ENCODE assay signal across 8 mouse cellular contexts in genomic region chr12:102705216-102705871, GRCm38 (mm10). TPM values are rescaled to one million over a fixed set of nuclear protein-coding genes. Genes with fewer than 3 reads are reported as not detected.
DNase-seq lines count a peak whose midpoint lies in the region; ATAC-seq and TF ChIP-seq lines count a peak whose summit lies in the region.

No protein-coding gene starts in this region.

- peak overlapping the region; percentile 74 for H3K4me3 ChIP-seq in embryonic facial prominence, embryonic 13.5 days
- peak overlapping the region; percentile 75 for H3K4me3 ChIP-seq in limb, embryonic 14.5 days (replicated peaks; ENCODE audit: low read length)
- H3K4me3 ChIP-seq in midbrain, embryonic 16.5 days (ENCODE audit: low read depth, low read length), result peak overlapping the region; percentile 63
- peak overlapping the region; percentile 76 for H3K4me3 ChIP-seq in spleen, adult 2 months (ENCODE audit: extremely low read depth, insufficient read depth, insufficient read length)

- DNase-seq in 3134 (ENCODE audit: extremely low read depth, insufficient read length, low spot score), result peak; percentile 84
- peak; percentile 89 to 94 for DNase-seq in adrenal gland, postnatal 36 days
- DNase-seq in heart, adult 8-10 months (ENCODE audit: low spot score), result peak; percentile 63
- peak; percentile 85 for DNase-seq in kidney, adult 9 months
- DNase-seq in limb, embryonic 14.5 days (ENCODE audit: low spot score), result peak; percentile 76
- peak; percentile 68 to 84 for DNase-seq in spleen, adult 2 months (ENCODE audit: low read depth in 1 of 2, low spot score in 2 of 2)

- WGBS in embryonic facial prominence, embryonic 13.5 days, result 2% methylated on average over 44 of the region's 45 CpGs
- 3% methylated on average over 34 of the region's 45 CpGs for WGBS in limb, embryonic 14.5 days
- WGBS in midbrain, embryonic 16.5 days, result 1% methylated on average over 26 of the region's 45 CpGs
- WGBS in spleen, adult 2 months, result 3% methylated on average over 44 of the region's 45 CpGs

- no peaks in the 10 kb centered on the region for H3K36me3 ChIP-seq in embryonic facial prominence, embryonic 13.5 days
- H3K36me3 ChIP-seq in limb, embryonic 14.5 days (ENCODE audit: control insufficient read depth, insufficient read depth, low read length), result no peaks in the 10 kb centered on the region
- no peaks in the 10 kb centered on the region for H3K36me3 ChIP-seq in midbrain, embryonic 16.5 days (ENCODE audit: control insufficient read depth, insufficient read depth, low read length)
- no peaks in the 10 kb centered on the region for H3K36me3 ChIP-seq in spleen, adult 2 months (ENCODE audit: control insufficient read depth, insufficient read depth, low read length)

- 0 out of 2 replicates have a peak, but pooled peaks cover 2% of the 10 kb centered on the region for H3K27me3 ChIP-seq in embryonic facial prominence, embryonic 13.5 days
- no peaks in the 10 kb centered on the region for H3K27me3 ChIP-seq in limb, embryonic 14.5 days (ENCODE audit: control insufficient read depth, insufficient read depth, low read length)
- H3K27me3 ChIP-seq in midbrain, embryonic 16.5 days (ENCODE audit: control insufficient read depth, insufficient read depth, low read depth, low read length), result no peaks in the 10 kb centered on the region
- no peaks in the 10 kb centered on the region for H3K27me3 ChIP-seq in spleen, adult 2 months (ENCODE audit: control insufficient read depth, insufficient read depth, low read length)

- no peaks in the 10 kb centered on the region for H3K9me3 ChIP-seq in embryonic facial prominence, embryonic 13.5 days
- H3K9me3 ChIP-seq in limb, embryonic 14.5 days (ENCODE audit: control insufficient read depth, low read length), result no peaks in the 10 kb centered on the region
- no peaks in the 10 kb centered on the region for H3K9me3 ChIP-seq in midbrain, embryonic 16.5 days (replicated peaks; ENCODE audit: control insufficient read depth, low read length, poor library complexity, severe bottlenecking)

- H3K9ac ChIP-seq in embryonic facial prominence, embryonic 13.5 days, result peak overlapping the region; percentile 82
- peak overlapping the region; percentile 87 for H3K9ac ChIP-seq in limb, embryonic 14.5 days (ENCODE audit: low read depth, low read length, severe bottlenecking)
- H3K9ac ChIP-seq in midbrain, embryonic 16.5 days (ENCODE audit: low read depth, low read length), result peak overlapping the region; percentile 78

- 0 out of 2 replicates have a peak, but pooled peaks have one; percentile 12 for TF ChIP-seq POLR2A in limb, embryonic 14.5 days (IDR thresholded peaks at IDR 0.05; ENCODE audit: borderline replicate concordance, extremely low read depth, insufficient read depth, insufficient read length)
- TF ChIP-seq POLR2A in spleen, adult 2 months (IDR thresholded peaks at IDR 0.05; ENCODE audit: low read depth, low read length), result no peak

- TF ChIP-seq CTCF in spleen, adult 2 months (IDR thresholded peaks at IDR 0.05; ENCODE audit: extremely low read depth, insufficient read depth, insufficient read length, insufficient replicate concordance), result peak; percentile 83

- ATAC-seq in embryonic facial prominence, embryonic 13.5 days (ENCODE audit: insufficient number of reproducible peaks, insufficient read depth, low FRiP score, low TSS enrichment, low read depth), result peak; percentile 66
- ATAC-seq in limb, embryonic 14.5 days (ENCODE audit: low FRiP score, low read depth), result peak; percentile 77
- peak; percentile 79 for ATAC-seq in midbrain, embryonic 16.5 days

- H3K4me1 ChIP-seq in embryonic facial prominence, embryonic 13.5 days, result peaks cover 36% of the 10 kb centered on the region
- peaks cover 23% of the 10 kb centered on the region for H3K4me1 ChIP-seq in limb, embryonic 14.5 days (ENCODE audit: control insufficient read depth, insufficient read depth, low read length)
- H3K4me1 ChIP-seq in midbrain, embryonic 16.5 days (ENCODE audit: control insufficient read depth, insufficient read depth, low read length), result peaks cover 28% of the 10 kb centered on the region
- H3K4me1 ChIP-seq in spleen, adult 2 months (ENCODE audit: control insufficient read depth, insufficient read depth, insufficient read length), result peaks cover 12% of the 10 kb centered on the region; the same call in 1 of the 2 replicates

- H3K27ac ChIP-seq in embryonic facial prominence, embryonic 13.5 days, result peak overlapping the region; percentile 85
- peak overlapping the region; percentile 70; the same call in 1 of the 2 replicates for H3K27ac ChIP-seq in limb, embryonic 14.5 days (replicated peaks; ENCODE audit: low read depth, low read length)
- peak overlapping the region; percentile 89 for H3K27ac ChIP-seq in midbrain, embryonic 16.5 days (ENCODE audit: low read length)
- H3K27ac ChIP-seq in spleen, adult 2 months (ENCODE audit: insufficient read depth, low read length), result peak overlapping the region; percentile 87

- H3K4me2 ChIP-seq in embryonic facial prominence, embryonic 13.5 days, result peak overlapping the region; percentile 72
- peak overlapping the region; percentile 94 for H3K4me2 ChIP-seq in limb, embryonic 14.5 days (replicated peaks; ENCODE audit: low read depth, low read length, severe bottlenecking)
- peak overlapping the region; percentile 64 for H3K4me2 ChIP-seq in midbrain, embryonic 16.5 days (ENCODE audit: low read length)

RNA-seq across cellular contexts. Expression of gene Itpk1, which starts 0.6 kb away (rescaled TPM):
- 100 to 1,000 TPM in 1 of 2 experiments, 10 to 100 TPM in 1; 45.7 to 114 TPM for total RNA-seq in adrenal gland, postnatal 36 days (2021)
- polyA plus RNA-seq in embryonic facial prominence, embryonic 13.5 days (2015; fragmentation: Nextera tagmentation; extraction: Ambion mirVana), result 10.4 and 10.8 TPM in 2 replicates
- 1 to 10 TPM; 6.9 to 8.0 (median 7.6) TPM for total RNA-seq in heart, adult 8-10 months (2022)
- polyA plus RNA-seq in limb, embryonic 14.5 days (2012; rRNA removed), result 10.3 and 12.3 TPM in 2 replicates
- polyA plus RNA-seq in limb, embryonic 14.5 days (2014; fragmentation: Nextera tagmentation; extraction: Ambion mirVana), result 8.3 and 9.1 TPM in 2 replicates
- 35.8 and 39.3 TPM in 2 replicates for polyA plus RNA-seq in midbrain, embryonic 16.5 days (2015; fragmentation: Nextera tagmentation; extraction: Ambion mirVana)
- 21.1 and 22.2 TPM in 2 replicates for polyA plus RNA-seq in spleen, adult 2 months (2012; rRNA removed)

RNA-seq across cellular contexts. Expression of gene Moap1, which starts 38.1 kb away (rescaled TPM):
- total RNA-seq in adrenal gland, postnatal 36 days (2021), result 10 to 100 TPM in 1 of 2 experiments, 1 to 10 TPM in 1; 7.7 to 15.3 TPM
- 25.5 and 25.7 TPM in 2 replicates for polyA plus RNA-seq in embryonic facial prominence, embryonic 13.5 days (2015; fragmentation: Nextera tagmentation; extraction: Ambion mirVana)
- 1 to 10 TPM; 5.9 to 7.3 (median 6.6) TPM for total RNA-seq in heart, adult 8-10 months (2022)
- polyA plus RNA-seq in limb, embryonic 14.5 days (2012; rRNA removed), result 1.9 and 2.2 TPM in 2 replicates
- 17.6 and 21.9 TPM in 2 replicates for polyA plus RNA-seq in limb, embryonic 14.5 days (2014; fragmentation: Nextera tagmentation; extraction: Ambion mirVana)
- polyA plus RNA-seq in midbrain, embryonic 16.5 days (2015; fragmentation: Nextera tagmentation; extraction: Ambion mirVana), result 76.2 and 78.4 TPM in 2 replicates
- polyA plus RNA-seq in spleen, adult 2 months (2012; rRNA removed), result 0.32 and 0.40 TPM in 2 replicates

RNA-seq across cellular contexts. Expression of gene Tmem251, which starts 38.2 kb away (rescaled TPM):
- total RNA-seq in adrenal gland, postnatal 36 days (2021), result 10 to 100 TPM in 1 of 2 experiments, 1 to 10 TPM in 1; 7.0 to 10.8 TPM
- polyA plus RNA-seq in embryonic facial prominence, embryonic 13.5 days (2015; fragmentation: Nextera tagmentation; extraction: Ambion mirVana), result 9.7 and 10.9 TPM in 2 replicates
- total RNA-seq in heart, adult 8-10 months (2022), result 1 to 10 TPM; 3.5 to 4.7 (median 4.4) TPM
- 3.4 and 3.6 TPM in 2 replicates for polyA plus RNA-seq in limb, embryonic 14.5 days (2012; rRNA removed)
- polyA plus RNA-seq in limb, embryonic 14.5 days (2014; fragmentation: Nextera tagmentation; extraction: Ambion mirVana), result 10.9 and 11.2 TPM in 2 replicates
- 10.8 and 11.3 TPM in 2 replicates for polyA plus RNA-seq in midbrain, embryonic 16.5 days (2015; fragmentation: Nextera tagmentation; extraction: Ambion mirVana)
- polyA plus RNA-seq in spleen, adult 2 months (2012; rRNA removed), result 1.8 and 2.6 TPM in 2 replicates

RNA-seq across cellular contexts. Expression of gene Gm28051, which starts 52.2 kb away (rescaled TPM):
- not detected for total RNA-seq in adrenal gland, postnatal 36 days (2021)
- not detected in 2 replicates for polyA plus RNA-seq in embryonic facial prominence, embryonic 13.5 days (2015; fragmentation: Nextera tagmentation; extraction: Ambion mirVana)
- not detected for total RNA-seq in heart, adult 8-10 months (2022)
- polyA plus RNA-seq in limb, embryonic 14.5 days (2012; rRNA removed), result not detected in 2 replicates
- polyA plus RNA-seq in limb, embryonic 14.5 days (2014; fragmentation: Nextera tagmentation; extraction: Ambion mirVana), result not detected in 2 replicates
- not detected in 2 replicates for polyA plus RNA-seq in midbrain, embryonic 16.5 days (2015; fragmentation: Nextera tagmentation; extraction: Ambion mirVana)
- polyA plus RNA-seq in spleen, adult 2 months (2012; rRNA removed), result not detected in 2 replicates

RNA-seq across cellular contexts. Expression of gene Gon7, which starts 52.3 kb away (rescaled TPM):
- 10 to 100 TPM; 15.5 to 15.8 TPM for total RNA-seq in adrenal gland, postnatal 36 days (2021)
- polyA plus RNA-seq in embryonic facial prominence, embryonic 13.5 days (2015; fragmentation: Nextera tagmentation; extraction: Ambion mirVana), result 36.0 and 38.9 TPM in 2 replicates
- 10 to 100 TPM in 3 of 4 experiments, 1 to 10 TPM in 1; 9.4 to 14.2 (median 10.9) TPM for total RNA-seq in heart, adult 8-10 months (2022)
- 11.0 and 16.9 TPM in 2 replicates for polyA plus RNA-seq in limb, embryonic 14.5 days (2012; rRNA removed)
- polyA plus RNA-seq in limb, embryonic 14.5 days (2014; fragmentation: Nextera tagmentation; extraction: Ambion mirVana), result 17.7 and 21.7 TPM in 2 replicates
- polyA plus RNA-seq in midbrain, embryonic 16.5 days (2015; fragmentation: Nextera tagmentation; extraction: Ambion mirVana), result 48.6 and 53.2 TPM in 2 replicates
- 11.3 and 13.7 TPM in 2 replicates for polyA plus RNA-seq in spleen, adult 2 months (2012; rRNA removed)

Comparison
In these comparisons a context has a peak if more than half of its experiments do, and no peak if none do; other contexts are left out.
1. Peak in every context shown above with its lines: DNase-seq, ATAC-seq, H3K4me3 ChIP-seq and H3K27ac ChIP-seq.